Mouse (Mus musculus) midbrain, embryonic 16.5 days (tissue): ENCODE data around the gene Plekhb2. TPM values are rescaled to one million over a fixed set of nuclear protein-coding genes. Genes with fewer than 3 reads are reported as not detected.
A peak's percentile ranks its signal among the peaks of the same experiment; 100 is the strongest.

Experiments
- ATAC-seq: fragments of 200-750 bp; cut with Nextera tagmentation; 2 replicates; pipeline ENCODE4 v1.8.0; 2017; ENCODE audit warnings: moderate TSS enrichment
- H3K27ac ChIP-seq: fragments of 300-500 bp; sonication (generic); 2 replicates; pipeline ENCODE4 v1.5.1; 2014; ENCODE audit warnings: mild to moderate bottlenecking, low read length, mixed read lengths
- H3K27me3 ChIP-seq: fragments of 300-500 bp; sonication (generic); 2 replicates; pipeline ENCODE4 v1.6.1; 2014; ENCODE audit warnings: low read depth, low read length, mixed read lengths; ENCODE audit not compliant: control insufficient read depth, insufficient read depth
- H3K36me3 ChIP-seq: fragments of 300-500 bp; sonication (generic); 2 replicates; pipeline ENCODE4 v1.6.1; 2014; ENCODE audit warnings: mild to moderate bottlenecking, low read length, moderate library complexity, mixed read lengths; ENCODE audit not compliant: control insufficient read depth, insufficient read depth
- H3K4me1 ChIP-seq: fragments of 300-500 bp; sonication (generic); 2 replicates; pipeline ENCODE4 v1.6.1; 2014; ENCODE audit warnings: mild to moderate bottlenecking, low read length, mixed read lengths; ENCODE audit not compliant: control insufficient read depth, insufficient read depth
- H3K4me2 ChIP-seq: fragments of 300-500 bp; sonication (generic); 2 replicates; pipeline ENCODE4 v1.6.1; 2014; ENCODE audit warnings: mild to moderate bottlenecking, low read length, mixed read lengths
- H3K4me3 ChIP-seq: fragments of 300-500 bp; sonication (generic); 2 replicates; pipeline ENCODE4 v1.5.1; 2014; ENCODE audit warnings: low read depth, mild to moderate bottlenecking, low read length, moderate library complexity, mixed read lengths
- H3K9ac ChIP-seq: fragments of 300-500 bp; sonication (generic); 2 replicates; pipeline ENCODE4 v1.6.1; 2014; ENCODE audit warnings: low read depth, low read length, mixed read lengths
- H3K9me3 ChIP-seq: fragments of 300-500 bp; sonication (generic); replicated peaks from 2 replicates; pipeline ENCODE4 v1.6.1; 2014; ENCODE audit warnings: mild to moderate bottlenecking, low read length, mixed read lengths; ENCODE audit not compliant: control insufficient read depth, poor library complexity, severe bottlenecking
- WGBS: fragments of 180-500 bp; shearing (Covaris S2); extraction: QIAGEN DNeasy Blood & Tissue Kit; methylation state at CpG from one replicate; pipeline ENCODE4 v1.1.7; 2014; 5-methylcytosine and 5-hydroxymethylcytosine counted together
- polyA plus RNA-seq: library from polyadenylated mRNA; unstranded; fragments of >200 nt; fragmentation: Nextera tagmentation; extraction: Ambion mirVana; gene quantifications from 2 replicates; pipeline ENCODE4 v1.2.1, GENCODE M21; 2015

Gene Plekhb2
- polyA plus RNA-seq, 1 experiment from 2014 or later = 83.5 TPM

- Histone ChIP-seq H3K27ac (no peak overlapping the region), H3K4me2 (no peak overlapping the region), H3K4me3 (no peak overlapping the region), H3K27me3 (no peaks in the 10 kb centered on the region), H3K36me3 (peaks cover 12% of the 10 kb centered on the region), H3K9me3 (no peaks in the 10 kb centered on the region), H3K4me1 (no peaks in the 10 kb centered on the region), H3K9ac (no peak overlapping the region)
- 83% methylated on average over 5 of the region's 5 CpGs for WGBS
- no peak for ATAC-seq
Measured at GRCm38 (mm10) chr1:34858671-34859070, 8.9 kb downstream of the Plekhb2 start.

GRCm38 (mm10) chr1:34859761-34860160, 10.0 kb downstream of the Plekhb2 start:
- H3K4me3 ChIP-seq = no peak overlapping the region
- no peak overlapping the region for H3K27ac ChIP-seq
- 88% methylated on average over 3 of the region's 3 CpGs for WGBS
- peaks cover 15% of the 10 kb centered on the region for H3K36me3 ChIP-seq
- H3K9ac ChIP-seq = no peak overlapping the region
- no peaks in the 10 kb centered on the region for H3K4me1 ChIP-seq
- ATAC-seq = no peak
- H3K4me2 ChIP-seq = no peak overlapping the region
- no peaks in the 10 kb centered on the region for H3K27me3 ChIP-seq
- H3K9me3 ChIP-seq = no peaks in the 10 kb centered on the region

- Histone ChIP-seq H3K4me3 (no peak overlapping the region), H3K36me3 (peaks cover 19% of the 10 kb centered on the region), H3K4me2 (no peak overlapping the region), H3K27me3 (no peaks in the 10 kb centered on the region), H3K9me3 (no peaks in the 10 kb centered on the region), H3K27ac (no peak overlapping the region), H3K4me1 (no peaks in the 10 kb centered on the region), H3K9ac (no peak overlapping the region)
- no peak for ATAC-seq
- WGBS = 92% methylated on average over 7 of the region's 7 CpGs
Measured at GRCm38 (mm10) chr1:34860205-34860604, 10.4 kb downstream of the Plekhb2 start.

GRCm38 (mm10) chr1:34862877-34863276, 13.1 kb downstream of the Plekhb2 start:
- H3K9me3 ChIP-seq = no peaks in the 10 kb centered on the region
- H3K4me2 ChIP-seq = no peak overlapping the region
- peaks cover 22% of the 10 kb centered on the region for H3K36me3 ChIP-seq
- no peak overlapping the region for H3K9ac ChIP-seq
- no peak overlapping the region for H3K27ac ChIP-seq
- 95% methylated on average over 13 of the region's 13 CpGs for WGBS
- no peak overlapping the region for H3K4me3 ChIP-seq
- H3K4me1 ChIP-seq = no peaks in the 10 kb centered on the region
- no peak for ATAC-seq
- no peaks in the 10 kb centered on the region for H3K27me3 ChIP-seq

- no peaks in the 10 kb centered on the region for H3K27me3 ChIP-seq
- no peak for ATAC-seq
- H3K27ac ChIP-seq = no peak overlapping the region
- no peak overlapping the region for H3K4me3 ChIP-seq
- H3K9ac ChIP-seq = no peak overlapping the region
- WGBS = 97% methylated on average over 7 of the region's 7 CpGs
- no peak overlapping the region for H3K4me2 ChIP-seq
- no peaks in the 10 kb centered on the region for H3K9me3 ChIP-seq
- H3K36me3 ChIP-seq = peaks cover 23% of the 10 kb centered on the region
- H3K4me1 ChIP-seq = no peaks in the 10 kb centered on the region
Measured at GRCm38 (mm10) chr1:34863323-34863722, 13.5 kb downstream of the Plekhb2 start.

- H3K27ac ChIP-seq = no peak overlapping the region
- H3K9me3 ChIP-seq = no peaks in the 10 kb centered on the region
- no peak overlapping the region for H3K9ac ChIP-seq
- no peak for ATAC-seq
- no peaks in the 10 kb centered on the region for H3K27me3 ChIP-seq
- no peak overlapping the region for H3K4me3 ChIP-seq
- WGBS = 88% methylated on average over 7 of the region's 7 CpGs
- no peak overlapping the region for H3K4me2 ChIP-seq
- H3K4me1 ChIP-seq = no peaks in the 10 kb centered on the region
- peaks cover 25% of the 10 kb centered on the region for H3K36me3 ChIP-seq
Measured at GRCm38 (mm10) chr1:34864243-34864642, 14.5 kb downstream of the Plekhb2 start.

- Histone ChIP-seq H3K4me3 (no peak overlapping the region), H3K4me2 (no peak overlapping the region), H3K27ac (no peak overlapping the region), H3K27me3 (no peaks in the 10 kb centered on the region), H3K9me3 (no peaks in the 10 kb centered on the region), H3K4me1 (no peaks in the 10 kb centered on the region), H3K36me3 (peaks cover 33% of the 10 kb centered on the region), H3K9ac (no peak overlapping the region)
- WGBS = 76% methylated on average over 9 of the region's 9 CpGs
- no peak for ATAC-seq
Measured at GRCm38 (mm10) chr1:34865866-34866265, 16.1 kb downstream of the Plekhb2 start.

DNA sequence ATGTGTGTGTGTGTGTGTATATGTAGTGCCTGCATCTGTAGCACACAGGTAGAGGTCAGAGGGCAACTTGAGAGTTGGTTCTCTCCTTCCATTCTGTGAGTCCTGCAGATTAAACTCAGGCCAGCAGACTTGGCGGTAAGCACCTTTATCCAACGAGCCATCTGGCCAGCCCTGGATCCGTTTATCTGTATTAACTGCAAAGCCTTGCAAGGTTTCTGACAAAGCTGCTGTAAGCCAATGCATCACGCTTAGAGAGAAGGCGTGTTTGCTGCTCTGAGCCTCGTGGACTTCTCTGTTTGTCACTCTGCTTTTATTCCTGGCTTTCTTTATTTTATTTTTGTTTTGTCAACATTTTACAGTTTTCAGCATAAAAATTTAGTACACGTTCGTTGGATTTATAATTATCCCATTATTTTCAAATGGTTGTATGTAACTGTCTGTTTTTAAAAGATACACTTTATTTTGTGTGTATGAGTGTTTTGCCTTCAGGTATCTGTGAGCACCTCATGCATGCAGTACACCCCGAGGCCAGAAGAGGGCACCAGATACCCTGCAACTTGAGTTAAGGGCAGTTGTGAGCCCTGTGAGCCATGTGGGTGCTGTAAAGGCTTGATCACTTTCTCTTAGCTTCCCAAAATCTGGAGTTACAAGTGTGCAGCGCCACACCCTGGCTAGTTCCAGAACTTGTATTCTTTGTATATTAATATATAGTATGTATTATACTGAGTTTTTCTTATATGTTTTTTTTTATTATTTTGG, 17.2 kb downstream of the Plekhb2 start:
- Histone ChIP-seq H3K4me1 (no peaks in the 10 kb centered on the region), H3K27me3 (no peaks in the 10 kb centered on the region), H3K27ac (no peak overlapping the region), H3K4me2 (no peak overlapping the region), H3K9me3 (no peaks in the 10 kb centered on the region), H3K9ac (no peak overlapping the region), H3K36me3 (peaks cover 40% of the 10 kb centered on the region), H3K4me3 (no peak overlapping the region)
- 52% methylated on average over 10 of the region's 10 CpGs for WGBS
- peak; percentile 73 for ATAC-seq

- no peak overlapping the region for H3K9ac ChIP-seq
- H3K9me3 ChIP-seq = no peaks in the 10 kb centered on the region
- no peaks in the 10 kb centered on the region for H3K27me3 ChIP-seq
- no peak overlapping the region for H3K4me2 ChIP-seq
- H3K36me3 ChIP-seq = peaks cover 37% of the 10 kb centered on the region
- H3K4me3 ChIP-seq = no peak overlapping the region
- 93% methylated on average over 5 of the region's 5 CpGs for WGBS
- no peak for ATAC-seq
- no peaks in the 10 kb centered on the region for H3K4me1 ChIP-seq
- H3K27ac ChIP-seq = no peak overlapping the region
Measured at GRCm38 (mm10) chr1:34867574-34867955, 17.8 kb downstream of the Plekhb2 start.
